Mouse (Mus musculus) cerebellum, adult 2 months (tissue): Measurements from ENCODE around the gene Etfdh.

Experiments
- CTCF ChIP-seq: fragments of 200-500 bp; IDR thresholded peaks from 2 replicates; pipeline ENCODE4 v1.5.1; 2011; ENCODE audit warnings: low read depth, mild to moderate bottlenecking, control low read depth, low read length, moderate library complexity, borderline replicate concordance; ENCODE audit not compliant: insufficient read depth
- POLR2A ChIP-seq: fragments of 200-500 bp; IDR thresholded peaks from 2 replicates; pipeline ENCODE4 v1.6.1; 2011; ENCODE audit warnings: low read length, control low read depth, borderline replicate concordance; ENCODE audit not compliant: insufficient read depth

DNA sequence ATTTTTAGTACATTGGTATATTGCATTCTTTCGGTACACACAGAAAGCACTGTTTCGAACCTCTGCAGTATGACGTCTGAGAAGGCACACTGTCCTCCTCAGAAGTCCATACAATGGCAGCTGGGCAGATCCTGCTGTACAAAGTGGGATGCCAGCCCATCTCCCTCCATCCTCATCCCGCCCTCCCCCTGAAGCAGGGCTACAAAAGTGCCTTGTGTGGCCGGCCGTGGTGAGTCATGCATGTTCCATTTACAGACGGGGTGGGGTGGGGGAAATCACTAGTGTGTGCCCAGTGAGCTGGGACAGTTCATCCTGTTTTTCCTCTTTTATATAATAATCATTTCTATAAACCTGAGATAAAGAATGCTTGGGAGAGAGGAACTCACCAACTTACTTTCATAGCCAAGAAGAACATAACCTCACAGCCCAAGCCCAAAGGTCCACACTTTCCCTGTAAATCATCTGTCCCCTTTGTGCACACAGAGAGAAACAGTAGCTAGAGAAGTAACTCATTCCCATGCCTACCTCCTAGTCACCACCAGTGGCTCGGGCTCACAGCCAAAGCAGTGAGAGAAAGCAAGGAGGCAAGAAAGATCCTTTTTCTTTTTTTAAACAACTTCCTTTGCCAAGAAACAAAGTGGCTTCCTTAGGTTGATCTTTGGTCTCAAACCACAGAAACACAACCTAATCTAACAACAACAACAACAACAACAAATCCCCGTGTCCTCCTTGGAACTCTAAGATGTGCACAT is 70.1 kb downstream of the Etfdh start:
- TF ChIP-seq CTCF (no peak), POLR2A (no peak)
